Mouse (Mus musculus): ENCODE data around the gene Plscr5. TPM values are rescaled to one million over a fixed set of nuclear protein-coding genes. Genes with fewer than 3 reads are reported as not detected.

Plscr5 gene
- polyA plus RNA-seq, 1 experiment from 2014 or later = not detected

DNA sequence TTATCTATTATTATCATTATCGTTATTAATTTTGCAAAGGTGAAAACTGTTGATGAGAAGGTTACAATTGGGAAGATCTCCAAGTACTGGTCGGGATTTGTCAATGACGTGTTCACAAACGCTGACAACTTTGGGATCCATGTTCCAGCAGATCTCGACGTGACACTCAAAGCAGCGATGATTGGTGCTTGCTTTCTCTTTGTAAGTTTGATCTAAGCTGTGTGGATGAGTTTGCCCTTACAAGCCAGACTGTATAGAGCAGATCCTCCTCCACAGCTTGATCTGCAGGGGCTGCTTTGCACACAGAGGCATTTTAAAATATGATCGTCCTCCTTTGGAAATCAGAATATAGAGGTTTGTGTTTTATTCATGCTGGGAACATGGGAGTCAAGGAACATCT, 15.0 kb downstream of the Plscr5 start:
- no peaks in the 10 kb centered on the region for H3K27me3 ChIP-seq (replicated peaks)
- no peaks in the 10 kb centered on the region for H3K36me3 ChIP-seq
- H3K4me2 ChIP-seq = no peak overlapping the region
- 69% methylated on average over 8 of the region's 8 CpGs for WGBS
- no peak overlapping the region for H3K27ac ChIP-seq
- no peaks in the 10 kb centered on the region for H3K9me3 ChIP-seq
- H3K4me1 ChIP-seq = 0 out of 2 replicates have a peak, but pooled peaks cover 4% of the 10 kb centered on the region
- H3K9ac ChIP-seq = no peak overlapping the region
- no peak overlapping the region for H3K4me3 ChIP-seq (replicated peaks)
- no peak for ATAC-seq (ENCODE audit: insufficient read depth, low FRiP score, low read depth)

GRCm38 (mm10) chr9:92209850-92210249, 17.1 kb downstream of the Plscr5 start:
- H3K9me3 ChIP-seq = no peaks in the 10 kb centered on the region

GRCm38 (mm10) chr9:92210386-92210967, 17.7 kb downstream of the Plscr5 start:
- no peak for ATAC-seq (ENCODE audit: insufficient read depth, low FRiP score, low read depth)
- no peak overlapping the region for H3K4me3 ChIP-seq (replicated peaks)
- H3K27ac ChIP-seq = no peak overlapping the region
- H3K36me3 ChIP-seq = no peaks in the 10 kb centered on the region
- H3K4me2 ChIP-seq = no peak overlapping the region
- H3K27me3 ChIP-seq (replicated peaks) = no peaks in the 10 kb centered on the region
- no peak overlapping the region for H3K9ac ChIP-seq
- no peaks in the 10 kb centered on the region for H3K9me3 ChIP-seq
- H3K4me1 ChIP-seq = 0 out of 2 replicates have a peak, but pooled peaks cover 4% of the 10 kb centered on the region
- 44% methylated on average over 7 of the region's 7 CpGs for WGBS

More at GRCm38 (mm10) chr9:92209850-92210249, 17.1 kb downstream of the Plscr5 start:
- Histone ChIP-seq H3K4me1 (0 out of 2 replicates have a peak, but pooled peaks cover 4% of the 10 kb centered on the region), H3K27ac (no peak overlapping the region), H3K4me2 (no peak overlapping the region), H3K4me3 (replicated peaks) (no peak overlapping the region), H3K9ac (no peak overlapping the region), H3K36me3 (no peaks in the 10 kb centered on the region), H3K27me3 (replicated peaks) (no peaks in the 10 kb centered on the region)
- ATAC-seq (ENCODE audit: insufficient read depth, low FRiP score, low read depth) = no peak
- 85% methylated on average over 3 of the region's 3 CpGs for WGBS

DNA sequence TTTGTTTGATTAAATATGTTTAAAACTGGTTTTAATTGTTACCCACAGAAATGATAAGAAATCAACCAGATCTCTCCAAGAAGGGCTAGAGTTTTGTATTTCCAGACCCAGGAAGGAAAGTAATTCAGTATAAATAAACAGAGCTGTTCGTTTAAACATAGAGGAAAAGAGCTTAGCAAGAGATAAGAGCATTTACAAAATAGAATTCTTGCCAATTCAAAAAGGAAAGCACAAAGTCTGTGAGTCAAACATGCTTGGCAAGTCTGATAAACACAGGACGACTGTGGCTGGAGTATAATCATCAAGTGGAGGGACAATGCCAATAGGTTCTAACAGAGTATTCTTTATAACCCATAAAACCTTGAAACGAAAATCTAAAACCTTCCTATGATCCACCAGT, 18.3 kb downstream of the Plscr5 start:
- WGBS = 23% methylated on average over 3 of the region's 3 CpGs
- Histone ChIP-seq H3K9me3 (no peaks in the 10 kb centered on the region), H3K9ac (no peak overlapping the region), H3K4me2 (no peak overlapping the region), H3K27ac (no peak overlapping the region; the same call in 1 of the 2 replicates), H3K27me3 (replicated peaks) (no peaks in the 10 kb centered on the region), H3K4me1 (0 out of 2 replicates have a peak, but pooled peaks cover 4% of the 10 kb centered on the region), H3K36me3 (no peaks in the 10 kb centered on the region), H3K4me3 (replicated peaks) (no peak overlapping the region)
- ATAC-seq (ENCODE audit: insufficient read depth, low FRiP score, low read depth) = no peak

DNA sequence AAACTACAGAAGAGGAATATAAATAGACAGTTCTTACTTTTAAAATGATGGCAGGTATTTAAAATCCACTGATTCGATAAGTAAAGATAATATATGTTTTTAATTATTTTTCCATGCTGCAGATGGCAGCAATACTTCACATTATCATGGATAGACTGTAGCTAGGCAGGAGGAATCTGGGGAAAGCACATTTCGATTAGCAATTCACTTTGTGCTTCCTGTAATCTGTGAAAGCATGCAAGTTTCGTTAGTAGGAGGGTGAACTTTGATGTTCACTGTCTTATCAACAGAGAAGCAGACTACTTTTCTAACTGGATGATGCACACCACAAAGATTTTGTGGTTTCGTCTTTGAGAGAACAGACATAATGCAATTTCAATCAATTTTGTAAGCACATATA, 24.7 kb downstream of the Plscr5 start:
- no peak for ATAC-seq (ENCODE audit: insufficient read depth, low FRiP score, low read depth)
- Histone ChIP-seq H3K9ac (no peak overlapping the region), H3K9me3 (no peaks in the 10 kb centered on the region), H3K36me3 (no peaks in the 10 kb centered on the region), H3K4me2 (no peak overlapping the region), H3K4me3 (replicated peaks) (no peak overlapping the region), H3K27me3 (replicated peaks) (no peaks in the 10 kb centered on the region), H3K4me1 (no peaks in the 10 kb centered on the region), H3K27ac (no peak overlapping the region)
- WGBS = 56% methylated on average over 4 of the region's 4 CpGs

- H3K4me1 ChIP-seq = no peaks in the 10 kb centered on the region
- no peaks in the 10 kb centered on the region for H3K27me3 ChIP-seq (replicated peaks)
- H3K9ac ChIP-seq = no peak overlapping the region
- H3K27ac ChIP-seq = no peak overlapping the region
- H3K9me3 ChIP-seq = no peaks in the 10 kb centered on the region
- H3K4me3 ChIP-seq (replicated peaks) = no peak overlapping the region
- no peak for ATAC-seq (ENCODE audit: insufficient read depth, low FRiP score, low read depth)
- no peaks in the 10 kb centered on the region for H3K36me3 ChIP-seq
- H3K4me2 ChIP-seq = no peak overlapping the region
- 81% methylated on average over 2 of the region's 2 CpGs for WGBS
These were observed 25.2 kb downstream of the Plscr5 start for GRCm38 (mm10) chr9:92217896-92218295.

- Histone ChIP-seq H3K4me2 (no peak overlapping the region), H3K9ac (no peak overlapping the region), H3K27me3 (replicated peaks) (no peaks in the 10 kb centered on the region), H3K4me3 (replicated peaks) (no peak overlapping the region), H3K9me3 (no peaks in the 10 kb centered on the region), H3K27ac (no peak overlapping the region), H3K36me3 (no peaks in the 10 kb centered on the region), H3K4me1 (no peaks in the 10 kb centered on the region)
- 44% methylated on average over 3 of the region's 3 CpGs for WGBS
- no peak for ATAC-seq (ENCODE audit: insufficient read depth, low FRiP score, low read depth)
These were observed 27.4 kb downstream of the Plscr5 start for GRCm38 (mm10) chr9:92220151-92220550.

GRCm38 (mm10) chr9:92221480-92221879, 28.7 kb downstream of the Plscr5 start:
- Histone ChIP-seq H3K27me3 (replicated peaks) (no peaks in the 10 kb centered on the region), H3K4me3 (replicated peaks) (no peak overlapping the region)
- no peak for ATAC-seq (ENCODE audit: insufficient read depth, low FRiP score, low read depth)

DNA sequence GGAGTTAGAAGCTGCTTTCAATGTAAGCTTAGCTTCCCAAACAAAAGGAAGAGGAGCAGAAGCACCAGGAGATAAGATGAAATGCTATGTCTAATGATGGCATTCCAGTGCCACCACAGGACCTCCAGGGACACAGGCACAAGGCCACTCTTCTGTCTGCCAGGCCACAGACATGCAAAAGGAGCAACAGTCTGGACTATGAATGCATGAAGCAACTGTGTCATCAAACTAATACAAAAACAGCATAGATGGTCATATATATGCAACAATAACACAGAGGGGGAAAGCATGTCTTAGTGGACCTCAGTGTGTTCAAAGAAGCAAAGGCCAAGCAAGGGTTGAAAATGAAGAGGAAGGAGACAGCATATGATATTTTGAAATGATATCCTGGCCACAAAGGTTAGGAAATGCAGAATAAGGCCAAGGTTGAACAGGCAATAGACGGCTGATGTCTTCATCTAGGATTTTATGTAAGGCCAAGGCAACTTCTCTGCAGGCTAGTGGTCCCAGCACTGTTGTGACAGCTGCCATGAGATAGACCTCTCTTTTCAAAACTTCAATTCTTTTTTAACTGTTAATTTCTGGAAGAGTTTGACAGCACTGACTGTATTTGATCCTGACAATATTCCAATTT, 32.0 kb downstream of the Plscr5 start:
- H3K4me3 ChIP-seq (replicated peaks) = no peak overlapping the region
- no peak overlapping the region for H3K27ac ChIP-seq
- H3K27me3 ChIP-seq (replicated peaks) = no peaks in the 10 kb centered on the region
- 89% methylated on average over 1 of the region's 1 CpGs for WGBS
- no peaks in the 10 kb centered on the region for H3K4me1 ChIP-seq
- H3K9ac ChIP-seq = no peak overlapping the region
- no peaks in the 10 kb centered on the region for H3K9me3 ChIP-seq
- H3K4me2 ChIP-seq = no peak overlapping the region
- H3K36me3 ChIP-seq = no peaks in the 10 kb centered on the region
- ATAC-seq (ENCODE audit: insufficient read depth, low FRiP score, low read depth) = no peak

More at GRCm38 (mm10) chr9:92221480-92221879, 28.7 kb downstream of the Plscr5 start:
- no peaks in the 10 kb centered on the region for H3K9me3 ChIP-seq
- H3K4me1 ChIP-seq = no peaks in the 10 kb centered on the region
- H3K27ac ChIP-seq = no peak overlapping the region
- no peak overlapping the region for H3K4me2 ChIP-seq
- H3K9ac ChIP-seq = no peak overlapping the region
- H3K36me3 ChIP-seq = no peaks in the 10 kb centered on the region

GRCm38 (mm10) chr9:92226127-92226655, 33.5 kb downstream of the Plscr5 start:
- no peaks in the 10 kb centered on the region for H3K9me3 ChIP-seq
- H3K27ac ChIP-seq = no peak overlapping the region
- H3K36me3 ChIP-seq = no peaks in the 10 kb centered on the region
- H3K4me2 ChIP-seq = no peak overlapping the region
- H3K9ac ChIP-seq = no peak overlapping the region
- no peaks in the 10 kb centered on the region for H3K4me1 ChIP-seq
- ATAC-seq (ENCODE audit: insufficient read depth, low FRiP score, low read depth) = no peak
- WGBS = 52% methylated on average over 3 of the region's 3 CpGs
- no peaks in the 10 kb centered on the region for H3K27me3 ChIP-seq (replicated peaks)
- no peak overlapping the region for H3K4me3 ChIP-seq (replicated peaks)

- Histone ChIP-seq H3K4me1 (no peaks in the 10 kb centered on the region), H3K36me3 (no peaks in the 10 kb centered on the region)
- 71% methylated on average over 3 of the region's 3 CpGs for WGBS
These were observed 34.1 kb downstream of the Plscr5 start for GRCm38 (mm10) chr9:92226795-92227194.

More at GRCm38 (mm10) chr9:92226795-92227194, 34.1 kb downstream of the Plscr5 start:
- no peak overlapping the region for H3K9ac ChIP-seq
- no peak overlapping the region for H3K27ac ChIP-seq
- ATAC-seq (ENCODE audit: insufficient read depth, low FRiP score, low read depth) = no peak
- H3K9me3 ChIP-seq = no peaks in the 10 kb centered on the region
- no peak overlapping the region for H3K4me3 ChIP-seq (replicated peaks)
- H3K27me3 ChIP-seq (replicated peaks) = no peaks in the 10 kb centered on the region
- H3K4me2 ChIP-seq = no peak overlapping the region
